ENCODE assay signal across 23 mouse cellular contexts in genomic region chr7:79394666-79395065, GRCm38 (mm10). TPM values are rescaled to one million over a fixed set of nuclear protein-coding genes. Genes with fewer than 3 reads are reported as not detected.
"Had no signal": no experiment of that assay in that cellular context is flagged by ENCODE, and none has a peak within 500 bp of the region (broad histone marks: within the 10 kb centered on the region; RNA-seq: fewer than 3 reads in every experiment).

No protein-coding gene starts in this region.

- H3K27ac ChIP-seq: lung, embryonic 15.5 days; macrophage; midbrain, embryonic 13.5 days; midbrain, embryonic 15.5 days; neural tube, embryonic 13.5 days; neural tube, embryonic 15.5 days had no signal

- H3K9ac ChIP-seq: liver, postnatal 0 days; lung, embryonic 15.5 days; midbrain, embryonic 13.5 days; midbrain, embryonic 15.5 days; neural tube, embryonic 13.5 days; neural tube, embryonic 15.5 days had no signal

- H3K4me3 ChIP-seq: lung, embryonic 15.5 days; megakaryocyte, embryonic 14.5 days; midbrain, embryonic 13.5 days; midbrain, embryonic 15.5 days; myocyte; neural tube, embryonic 13.5 days; neural tube, embryonic 15.5 days had no signal

- H3K27me3 ChIP-seq: lung, embryonic 15.5 days; megakaryocyte, embryonic 14.5 days; midbrain, embryonic 13.5 days; midbrain, embryonic 15.5 days; neural tube, embryonic 13.5 days; neural tube, embryonic 15.5 days had no signal

- H3K36me3 ChIP-seq: lung, embryonic 15.5 days; midbrain, embryonic 13.5 days; midbrain, embryonic 15.5 days; neural tube, embryonic 13.5 days; neural tube, embryonic 15.5 days had no signal

- DNase-seq: liver, postnatal 0 days; lung, adult 2 months; lung, postnatal 14 days; lung, postnatal 36 days; retina, postnatal 1 day; right cerebral cortex, adult 18-20 months; right cerebral cortex, postnatal 25 days; right cerebral cortex, postnatal 4 days; spleen, adult 18-20 months; thymus, adult 18-20 months; thymus, postnatal 14 days; thymus, postnatal 36 days had no signal

- H3K9me3 ChIP-seq: lung, embryonic 15.5 days; megakaryocyte, embryonic 14.5 days; midbrain, embryonic 13.5 days; midbrain, embryonic 15.5 days; neural tube, embryonic 13.5 days; neural tube, embryonic 15.5 days had no signal

RNA-seq across cellular contexts. Expression of gene Rlbp1, which starts 7.8 kb away (rescaled TPM):
- total RNA-seq: megakaryocyte progenitor cell, adult 5-6 weeks had no signal
- polyA plus RNA-seq: macrophage; myocyte; small intestine, adult 2 months; stomach, embryonic 14.5 days had no signal
